Mouse (Mus musculus) heart, postnatal 25 days (tissue): ENCODE data around the gene Olfr527. TPM values are rescaled to one million over a fixed set of nuclear protein-coding genes. Genes with fewer than 3 reads are reported as not detected.

ENCODE experiments used
- DNase-seq: peaks from one replicate; pipeline ENCODE4 v3.0.0; 2022; ENCODE audit warnings: low spot score
- intact Hi-C: fragments of 180-260 bp; cut with DNase I; formaldehyde crosslinking; loops from one replicate; pipeline ENCODE4 v1.15.1; 2025
- total RNA-seq, 2 experiments: library from RNA; stranded (reverse); gene quantifications; 2 replicates each; pipeline ENCODE4 v1.2.3; 2021

Gene Olfr527
- not detected for total RNA-seq

DNA sequence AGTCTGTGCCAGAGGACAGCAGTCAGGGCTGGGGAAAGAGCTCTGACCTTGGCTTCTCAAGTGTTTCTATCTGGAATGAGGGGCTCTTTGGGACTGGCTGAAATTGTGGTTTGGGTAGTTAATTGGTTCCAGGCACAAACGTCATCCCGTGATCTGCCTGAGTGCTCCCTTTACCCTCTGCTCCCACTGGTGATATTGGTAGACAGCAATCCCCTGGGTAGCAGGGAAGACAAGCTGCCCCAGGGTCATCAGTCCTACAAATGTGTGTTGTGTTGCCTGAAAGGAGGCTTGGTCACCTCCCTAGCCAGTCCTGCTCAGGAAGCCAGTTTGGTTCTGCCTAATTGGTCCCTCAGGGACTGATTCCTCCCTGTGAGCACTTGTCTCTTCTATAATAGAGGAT is at the start of gene Olfr527:
TSS of gene Olfr527 (plus strand) at position 301 of the 400 bp plus-strand sequence.
- intact Hi-C loops = no loop called here
- DNase-seq = no peak

- no peak for DNase-seq
- intact Hi-C loops = no loop called here
Observed at GRCm38 (mm10) chr7:140295746-140296145, 38.1 kb upstream of the Olfr527 start.

- intact Hi-C loops = no loop called here
- no peak for DNase-seq
Observed at GRCm38 (mm10) chr7:140296876-140297275, 36.9 kb upstream of the Olfr527 start.

DNA sequence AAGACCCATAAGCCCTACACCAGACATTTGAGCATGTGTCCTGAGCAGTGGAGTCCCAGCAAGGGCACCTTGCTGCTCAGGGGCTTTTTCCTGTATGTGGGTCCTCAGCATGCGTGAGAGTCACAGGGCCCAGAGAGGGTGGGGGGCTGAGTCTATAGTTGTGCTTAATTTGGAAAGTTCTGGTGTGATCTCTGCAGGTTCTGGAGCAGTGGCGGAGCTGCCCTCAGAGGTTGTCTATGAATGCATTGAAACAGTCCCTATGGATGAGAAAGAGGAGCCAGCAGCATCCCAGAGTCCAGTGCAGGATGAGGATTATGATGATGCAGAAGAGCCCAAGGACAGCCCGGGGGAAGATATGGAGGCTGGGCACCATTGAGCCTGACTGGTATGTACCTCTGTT is 34.4 kb upstream of the Olfr527 start:
- intact Hi-C loops = no loop called here
- DNase-seq = no peak

- DNase-seq = no peak
- intact Hi-C loops = no loop called here
Observed at GRCm38 (mm10) chr7:140319861-140320385, 13.9 kb upstream of the Olfr527 start.

GRCm38 (mm10) chr7:140320558-140320957 is 13.3 kb upstream of the Olfr527 start, which contains the start of gene Olfr525:
Gene Olfr525 (plus strand): TSS chr7:140320858.
- intact Hi-C loops = no loop called here
- DNase-seq = no peak

GRCm38 (mm10) chr7:140321135-140321534 is 12.7 kb upstream of the Olfr527 start:
- DNase-seq = no peak
- intact Hi-C loops = loop anchor here (1.0 kb wide), 1 partner anchor 99 kb away; no protein-coding TSS in a partner anchor

DNA sequence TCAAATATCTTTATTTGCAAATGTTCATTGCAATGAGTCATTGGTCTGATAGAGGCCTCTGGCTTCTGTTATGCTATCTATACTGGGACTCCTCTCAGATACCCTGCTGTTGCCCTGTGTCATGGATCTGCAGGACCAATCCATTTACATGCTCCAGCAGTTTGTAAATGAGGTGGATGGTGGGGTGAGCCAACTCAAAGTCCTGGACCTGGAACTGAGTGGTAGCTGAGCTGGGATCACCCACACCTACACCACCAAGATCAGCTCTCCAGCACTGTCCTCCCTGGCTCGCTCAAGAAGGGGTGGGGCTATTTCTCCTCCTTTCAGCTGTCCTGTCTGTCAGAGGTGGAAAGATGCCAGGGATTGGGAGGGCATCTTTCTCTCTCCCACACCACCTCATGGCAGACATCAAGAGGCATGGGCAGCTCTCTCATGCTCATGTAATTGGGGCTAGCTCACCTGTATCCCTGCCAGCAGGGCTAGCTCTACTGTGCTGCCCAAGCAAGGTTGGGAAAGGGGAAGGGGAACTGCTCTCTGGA is 4.0 kb upstream of the Olfr527 start:
- intact Hi-C loops = no loop called here

GRCm38 (mm10) chr7:140361571-140361970 is 27.8 kb downstream of the Olfr527 start, which contains the start of gene Olfr60:
Gene Olfr60 (minus strand): TSS chr7:140361671.
- DNase-seq = no peak
- intact Hi-C loops = no loop called here

More for the DNA sequence above, 4.0 kb upstream of the Olfr527 start:
- no peak for DNase-seq

GRCm38 (mm10) chr7:140374300-140374699 is 40.5 kb downstream of the Olfr527 start:
- DNase-seq = no peak
- intact Hi-C loops = no loop called here

DNA sequence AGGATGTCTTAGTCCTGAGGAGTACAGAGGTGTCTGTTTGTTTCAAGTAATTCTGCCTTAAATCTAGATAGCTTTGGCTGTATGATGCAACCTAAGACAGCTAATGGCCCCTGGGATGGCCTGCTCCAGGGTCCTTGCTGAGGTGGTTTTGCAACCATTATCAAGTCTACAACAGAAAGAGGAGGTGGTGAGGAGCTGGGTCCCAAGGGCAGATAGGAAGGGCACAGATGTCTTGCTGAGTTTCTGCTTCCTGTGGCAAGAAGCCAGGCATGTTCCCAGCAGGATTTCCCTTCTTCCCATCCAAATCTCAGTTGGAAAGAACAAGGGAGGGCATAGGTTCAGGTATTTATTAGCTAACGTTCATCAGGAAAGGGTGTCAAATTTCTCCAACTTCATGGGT is 42.4 kb downstream of the Olfr527 start, which contains the start of gene Olfr530:
TSS of gene Olfr530 (minus strand) at position 101 of the 400 bp plus-strand sequence.
- no peak for DNase-seq
- intact Hi-C loops = no loop called here

GRCm38 (mm10) chr7:140376911-140377310 is 43.1 kb downstream of the Olfr527 start:
- intact Hi-C loops = no loop called here
- no peak for DNase-seq

Other genes with a start within 250 kb of the Olfr527 start
- gene Prap1, start 240.6 kb upstream of the Olfr527 start, total RNA-seq = not detected
- 10 to 100 TPM; 80.9 to 84.0 TPM for gene Fuom, start 231.6 kb upstream of the Olfr527 start, total RNA-seq
- gene Paox, start 218.2 kb upstream of the Olfr527 start, total RNA-seq = 1 to 10 TPM; 3.5 to 3.7 TPM
- 100 to 1,000 TPM; 441 to 471 TPM for gene Echs1, start 217.5 kb upstream of the Olfr527 start, total RNA-seq
- gene Mtg1, start 196.5 kb upstream of the Olfr527 start, total RNA-seq = 10 to 100 TPM; 22.9 to 30.8 TPM
- gene Sprn, start 179.1 kb upstream of the Olfr527 start, total RNA-seq = under 1 TPM; 0.36 to 0.84 TPM
- gene Olfr522, start 169.3 kb upstream of the Olfr527 start, total RNA-seq = not detected
- not detected for gene Olfr523, start 160.8 kb upstream of the Olfr527 start, total RNA-seq
- not detected for gene Olfr524, start 128.1 kb upstream of the Olfr527 start, total RNA-seq
- gene Cd163l1, start 115.8 kb upstream of the Olfr527 start, total RNA-seq = not detected
- not detected for gene 5830411N06Rik, start 86.7 kb upstream of the Olfr527 start, total RNA-seq
- not detected for gene Olfr525, start 13.2 kb upstream of the Olfr527 start, total RNA-seq
- gene Olfr60, start 27.7 kb downstream of the Olfr527 start, total RNA-seq = not detected
- not detected for gene Olfr530, start 42.3 kb downstream of the Olfr527 start, total RNA-seq
- not detected for gene Olfr531, start 68.9 kb downstream of the Olfr527 start, total RNA-seq
- gene Olfr532, start 87.6 kb downstream of the Olfr527 start, total RNA-seq = not detected
- not detected for gene Olfr533, start 129.4 kb downstream of the Olfr527 start, total RNA-seq
- not detected for gene Olfr535, start 150.2 kb downstream of the Olfr527 start, total RNA-seq
- not detected for gene Olfr536, start 173.4 kb downstream of the Olfr527 start, total RNA-seq
- gene Olfr538, start 233.9 kb downstream of the Olfr527 start, total RNA-seq = not detected